Mouse (Mus musculus) CD4-positive, CD25-positive, alpha-beta regulatory T cell, adult 4 months (primary cell): Measurements from ENCODE around the gene Rab43. TPM values are rescaled to one million over a fixed set of nuclear protein-coding genes. Genes with fewer than 3 reads are reported as not detected.

ENCODE experiments used
- ATAC-seq: one replicate; pipeline ENCODE4 v1.8.0; 2017
- polyA plus RNA-seq, 2 experiments: library from polyadenylated mRNA; unstranded; fragments of 100-300 nt; shearing (Covaris generic); gene quantifications; one replicate each; pipeline ENCODE4 v1.2.1; 2017

Gene Rab43
- polyA plus RNA-seq, 2 experiments from 2014 or later = 10.1 to 12.7 TPM

GRCm38 (mm10) chr6:87808521-87808920 is 3.4 kb downstream of the Rab43 start:
- ATAC-seq = no peak

- ATAC-seq = no peak
Measured at GRCm38 (mm10) chr6:87807735-87808440, 4.1 kb downstream of the Rab43 start.

- ATAC-seq = no peak
Measured at GRCm38 (mm10) chr6:87806857-87807256, 5.1 kb downstream of the Rab43 start.

- no peak for ATAC-seq
Measured at GRCm38 (mm10) chr6:87806028-87806427, 5.9 kb downstream of the Rab43 start.

- no peak for ATAC-seq
Measured at GRCm38 (mm10) chr6:87805448-87805847, 6.5 kb downstream of the Rab43 start.

- ATAC-seq = no peak
Measured at GRCm38 (mm10) chr6:87804886-87805285, 7.1 kb downstream of the Rab43 start.

- no peak for ATAC-seq
Measured at GRCm38 (mm10) chr6:87804036-87804435, 7.9 kb downstream of the Rab43 start.

- ATAC-seq = no peak
Measured at GRCm38 (mm10) chr6:87802462-87802861, 9.5 kb downstream of the Rab43 start.

- no peak for ATAC-seq
Measured at GRCm38 (mm10) chr6:87799576-87799975, 12.4 kb downstream of the Rab43 start.

- ATAC-seq = no peak
Measured at GRCm38 (mm10) chr6:87797321-87797720, 14.6 kb downstream of the Rab43 start.

GRCm38 (mm10) chr6:87796251-87796880 is 15.6 kb downstream of the Rab43 start:
- ATAC-seq = no peak

GRCm38 (mm10) chr6:87795385-87796150 is 16.4 kb downstream of the Rab43 start:
- no peak for ATAC-seq

- ATAC-seq = no peak
Measured at GRCm38 (mm10) chr6:87793821-87794510, 18.0 kb downstream of the Rab43 start.

GRCm38 (mm10) chr6:87791826-87792225 is 20.1 kb downstream of the Rab43 start:
- no peak for ATAC-seq

- no peak for ATAC-seq
Measured at GRCm38 (mm10) chr6:87790779-87791480, 21.0 kb downstream of the Rab43 start.

- no peak for ATAC-seq
Measured at GRCm38 (mm10) chr6:87789791-87790190, 22.2 kb downstream of the Rab43 start.

- no peak for ATAC-seq
Measured at GRCm38 (mm10) chr6:87788896-87789587, 22.9 kb downstream of the Rab43 start.

- ATAC-seq = no peak
Measured at GRCm38 (mm10) chr6:87788266-87788895, 23.6 kb downstream of the Rab43 start.

GRCm38 (mm10) chr6:87787108-87787890 is 24.7 kb downstream of the Rab43 start:
- no peak for ATAC-seq

- ATAC-seq = no peak
Measured at GRCm38 (mm10) chr6:87786621-87787020, 25.3 kb downstream of the Rab43 start.
